Mouse (Mus musculus): ENCODE data around the gene Flrt1. TPM values are rescaled to one million over a fixed set of nuclear protein-coding genes. Genes with fewer than 3 reads are reported as not detected.

Flrt1 gene
- polyA plus RNA-seq, 1 experiment from 2014 or later: 1.4 TPM

DNA sequence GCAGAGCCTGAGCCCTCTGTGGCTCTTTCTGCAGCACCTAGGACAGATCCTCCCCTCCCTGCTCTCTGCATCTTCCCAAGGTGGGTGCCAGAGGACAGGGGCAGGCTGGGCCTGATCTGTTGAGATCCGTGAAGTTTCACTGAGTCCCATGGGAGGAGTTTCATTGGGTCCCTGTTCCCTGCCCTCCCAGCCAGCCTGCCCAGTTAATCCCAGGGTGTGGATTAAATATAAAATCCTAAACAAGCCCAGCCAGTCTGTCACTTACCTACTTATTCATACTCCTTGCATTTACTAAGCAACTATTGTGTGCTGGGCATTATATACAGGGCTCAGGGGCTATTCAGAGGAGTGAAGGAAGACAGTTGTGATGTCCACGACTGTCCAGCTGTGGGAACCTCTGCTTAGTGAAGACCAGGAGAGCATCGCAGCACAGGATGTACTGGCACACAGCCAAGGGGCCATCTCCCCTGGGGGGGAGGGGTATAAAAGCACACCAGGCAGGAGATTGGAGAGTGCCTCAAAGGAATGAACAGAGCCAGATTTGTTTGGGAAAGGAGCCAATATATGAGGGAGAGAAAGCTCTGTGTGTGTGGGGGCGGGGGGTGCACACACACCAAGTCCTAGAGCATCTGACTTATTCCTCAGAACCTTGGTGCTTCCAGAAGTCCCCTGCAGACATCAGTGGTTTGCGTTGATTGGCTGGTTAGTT lies 36.8 kb upstream of the Flrt1 start:
- no peak for ATAC-seq (ENCODE audit: extremely low read depth, insufficient number of reproducible peaks, low FRiP score, low TSS enrichment)
- Histone ChIP-seq H3K9ac (no peak overlapping the region), H3K4me1 (peaks cover 63% of the 10 kb centered on the region), H3K27me3 (replicated peaks) (peaks cover 53% of the 10 kb centered on the region), H3K27ac (replicated peaks) (peak overlapping the region; percentile 33; the same call in 1 of the 2 replicates), H3K9me3 (no peaks in the 10 kb centered on the region), H3K4me3 (no peak overlapping the region), H3K36me3 (no peaks in the 10 kb centered on the region), H3K4me2 (no peak overlapping the region)
- 36% methylated on average over 5 of the region's 5 CpGs for WGBS

DNA sequence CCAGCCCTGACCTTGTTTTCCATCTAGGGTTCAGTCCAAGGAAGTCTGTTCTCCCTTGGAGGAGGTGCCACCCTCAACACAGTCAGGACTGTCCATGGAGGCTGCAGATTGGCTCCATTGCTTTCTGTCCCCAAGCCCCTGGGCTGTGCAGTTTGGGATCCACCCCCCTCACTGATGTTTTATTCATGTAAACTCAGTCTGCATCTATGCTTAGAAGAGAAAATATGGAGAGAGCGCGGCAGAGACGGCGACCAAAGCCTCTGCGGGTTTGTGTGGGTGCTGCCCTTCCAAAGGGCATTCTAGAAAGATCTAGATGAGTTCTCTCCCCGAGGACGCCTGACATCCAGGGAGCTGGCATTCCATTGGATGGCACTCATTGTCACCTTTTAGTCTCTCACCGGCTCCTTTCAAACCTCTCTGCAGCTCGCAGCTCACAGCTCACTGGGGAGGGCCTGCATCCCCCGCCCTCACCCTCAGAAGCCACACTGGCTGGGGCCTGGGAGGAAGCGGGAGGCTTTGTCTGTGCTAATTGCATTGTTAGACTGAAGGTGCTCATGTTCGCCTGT lies 35.4 kb upstream of the Flrt1 start:
- Histone ChIP-seq H3K9me3 (no peaks in the 10 kb centered on the region), H3K9ac (peak overlapping the region; percentile 21; the same call in 1 of the 2 replicates), H3K27ac (replicated peaks) (peak overlapping the region; percentile 33; the same call in 1 of the 2 replicates), H3K4me1 (peaks cover 77% of the 10 kb centered on the region), H3K36me3 (no peaks in the 10 kb centered on the region), H3K27me3 (replicated peaks) (peaks cover 53% of the 10 kb centered on the region), H3K4me3 (no peak overlapping the region), H3K4me2 (no peak overlapping the region)
- ATAC-seq (ENCODE audit: extremely low read depth, insufficient number of reproducible peaks, low FRiP score, low TSS enrichment): no peak
- WGBS: 55% methylated on average over 12 of the region's 12 CpGs

DNA sequence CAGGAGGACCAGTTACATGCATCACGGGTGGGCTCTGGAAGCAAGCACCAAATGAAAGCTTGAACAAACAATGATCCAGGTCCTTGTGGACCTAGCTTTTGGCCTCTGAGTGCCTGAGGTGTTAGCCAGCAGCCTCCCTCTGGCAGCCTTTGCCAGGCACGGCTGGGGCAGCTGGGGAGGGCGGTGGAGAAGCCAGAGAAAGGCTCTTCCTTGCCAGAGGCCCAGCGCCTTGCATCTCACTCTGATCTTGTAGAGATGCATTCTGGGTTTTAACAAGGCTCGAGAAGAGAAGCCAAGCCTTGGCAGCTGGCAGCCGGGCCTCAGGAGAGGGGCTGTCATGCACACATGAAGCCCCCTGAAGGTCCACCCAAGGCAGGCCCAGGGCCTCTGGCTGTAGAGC lies 34.8 kb upstream of the Flrt1 start:
- H3K27ac ChIP-seq (replicated peaks): no peak overlapping the region
- no peaks in the 10 kb centered on the region for H3K36me3 ChIP-seq
- no peak overlapping the region for H3K9ac ChIP-seq
- H3K4me3 ChIP-seq: no peak overlapping the region
- peaks cover 83% of the 10 kb centered on the region for H3K4me1 ChIP-seq
- WGBS: 64% methylated on average over 6 of the region's 6 CpGs
- ATAC-seq (ENCODE audit: extremely low read depth, insufficient number of reproducible peaks, low FRiP score, low TSS enrichment): no peak
- no peaks in the 10 kb centered on the region for H3K9me3 ChIP-seq
- no peak overlapping the region for H3K4me2 ChIP-seq
- peaks cover 48% of the 10 kb centered on the region for H3K27me3 ChIP-seq (replicated peaks)

DNA sequence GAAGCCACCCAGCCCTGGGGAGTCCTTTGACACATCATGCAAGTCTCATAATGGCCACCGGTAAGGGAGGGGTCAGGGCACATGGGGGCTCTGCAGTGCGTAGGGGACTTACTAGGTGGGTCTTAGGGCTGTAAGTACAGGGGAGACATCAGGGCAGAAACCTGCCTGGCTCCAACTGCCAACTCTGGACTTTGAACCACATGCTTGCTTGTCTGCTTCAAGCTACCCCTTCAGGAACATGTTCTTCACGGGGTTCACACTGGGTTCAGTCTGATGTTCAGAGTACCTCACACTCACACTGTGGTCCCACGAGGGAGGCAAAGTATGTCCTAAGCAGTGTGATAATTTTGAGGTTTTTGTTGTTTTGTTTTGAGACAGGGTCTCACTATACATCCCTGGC lies 33.8 kb upstream of the Flrt1 start:
- WGBS: 57% methylated on average over 4 of the region's 4 CpGs

DNA sequence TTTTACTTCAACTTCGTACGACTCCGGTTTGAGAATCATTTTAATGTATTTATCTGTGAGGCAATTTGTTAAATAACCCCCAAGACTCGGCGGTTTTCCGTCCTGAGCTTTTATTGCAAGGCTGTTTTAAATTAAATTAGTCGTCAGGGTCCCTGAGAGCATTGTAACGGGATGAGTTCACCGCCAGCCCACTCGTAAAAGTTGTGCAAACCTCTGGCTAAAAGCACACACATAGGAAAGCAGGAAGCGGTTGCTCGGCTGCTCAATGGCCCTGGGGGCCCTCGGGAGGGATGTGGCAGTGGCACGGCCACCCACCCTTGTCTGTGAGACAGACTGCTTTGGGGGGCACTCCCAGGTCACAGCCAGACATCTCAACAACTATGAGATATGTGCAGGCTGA lies 32.8 kb upstream of the Flrt1 start:
- peaks cover 42% of the 10 kb centered on the region for H3K27me3 ChIP-seq (replicated peaks)

More for the DNA sequence above, 33.8 kb upstream of the Flrt1 start:
- no peak overlapping the region for H3K4me3 ChIP-seq
- peak overlapping the region; percentile 38; the same call in 1 of the 2 replicates for H3K9ac ChIP-seq
- H3K27ac ChIP-seq (replicated peaks): no peak overlapping the region
- H3K27me3 ChIP-seq (replicated peaks): peaks cover 45% of the 10 kb centered on the region
- no peak for ATAC-seq (ENCODE audit: extremely low read depth, insufficient number of reproducible peaks, low FRiP score, low TSS enrichment)
- H3K4me1 ChIP-seq: peaks cover 90% of the 10 kb centered on the region
- H3K4me2 ChIP-seq: no peak overlapping the region
- no peaks in the 10 kb centered on the region for H3K36me3 ChIP-seq
- H3K9me3 ChIP-seq: no peaks in the 10 kb centered on the region

DNA sequence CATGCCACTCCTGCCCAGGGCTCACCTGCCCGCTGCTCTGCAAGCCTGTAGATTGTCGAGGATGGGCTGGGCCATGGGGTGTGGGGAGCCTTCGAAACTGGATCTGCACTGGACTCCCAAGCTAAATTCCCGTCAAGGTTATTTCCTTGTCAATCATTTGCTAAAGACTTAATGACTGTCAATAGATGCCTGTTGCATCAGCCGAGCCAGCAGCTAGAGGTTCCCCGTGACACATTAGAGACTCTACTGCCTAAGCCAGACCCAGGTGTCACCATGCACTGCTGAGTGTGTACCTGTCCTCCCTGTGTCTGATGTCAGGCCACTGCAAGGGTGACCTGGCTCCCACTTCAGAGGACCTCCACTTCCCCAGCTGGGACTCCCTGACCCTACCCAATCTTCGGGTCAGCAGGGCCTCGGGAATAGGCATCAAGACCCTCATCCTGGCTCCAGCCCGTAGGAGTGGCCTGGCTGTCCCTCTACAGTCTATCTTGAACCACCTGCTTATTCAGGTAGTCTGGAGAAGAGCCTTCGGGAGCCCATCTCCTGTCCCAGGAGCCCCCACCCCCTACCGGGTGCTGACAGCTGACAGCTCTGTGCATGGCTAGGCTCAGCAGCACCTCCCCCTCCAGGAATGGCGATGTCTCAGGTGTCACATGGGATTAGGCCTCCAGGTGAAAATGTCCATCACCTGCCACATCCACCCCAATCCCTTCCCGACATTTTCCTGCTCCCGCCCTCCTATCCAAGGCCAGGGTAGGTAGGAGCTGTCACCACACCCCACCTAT lies 31.4 kb upstream of the Flrt1 start:
- H3K9ac ChIP-seq: peak overlapping the region; percentile 42; the same call in 1 of the 2 replicates
- H3K36me3 ChIP-seq: no peaks in the 10 kb centered on the region
- no peak overlapping the region for H3K4me3 ChIP-seq
- peak overlapping the region; percentile 79 for H3K27ac ChIP-seq (replicated peaks)
- 32% methylated on average over 14 of the region's 14 CpGs for WGBS
- peaks cover 45% of the 10 kb centered on the region for H3K27me3 ChIP-seq (replicated peaks)
- no peaks in the 10 kb centered on the region for H3K9me3 ChIP-seq
- peaks cover 81% of the 10 kb centered on the region for H3K4me1 ChIP-seq
- no peak for ATAC-seq (ENCODE audit: extremely low read depth, insufficient number of reproducible peaks, low FRiP score, low TSS enrichment)
- H3K4me2 ChIP-seq: no peak overlapping the region

More for the DNA sequence above, 32.8 kb upstream of the Flrt1 start:
- ATAC-seq (ENCODE audit: extremely low read depth, insufficient number of reproducible peaks, low FRiP score, low TSS enrichment): no peak
- whole genome bisulfite sequencing: 67% methylated on average over 14 of the region's 14 CpGs
- Histone ChIP-seq H3K4me1 (peaks cover 90% of the 10 kb centered on the region), H3K9me3 (no peaks in the 10 kb centered on the region), H3K36me3 (no peaks in the 10 kb centered on the region), H3K4me2 (no peak overlapping the region), H3K27ac (replicated peaks) (no peak overlapping the region), H3K4me3 (no peak overlapping the region), H3K9ac (peak overlapping the region; percentile 38; the same call in 1 of the 2 replicates)

DNA sequence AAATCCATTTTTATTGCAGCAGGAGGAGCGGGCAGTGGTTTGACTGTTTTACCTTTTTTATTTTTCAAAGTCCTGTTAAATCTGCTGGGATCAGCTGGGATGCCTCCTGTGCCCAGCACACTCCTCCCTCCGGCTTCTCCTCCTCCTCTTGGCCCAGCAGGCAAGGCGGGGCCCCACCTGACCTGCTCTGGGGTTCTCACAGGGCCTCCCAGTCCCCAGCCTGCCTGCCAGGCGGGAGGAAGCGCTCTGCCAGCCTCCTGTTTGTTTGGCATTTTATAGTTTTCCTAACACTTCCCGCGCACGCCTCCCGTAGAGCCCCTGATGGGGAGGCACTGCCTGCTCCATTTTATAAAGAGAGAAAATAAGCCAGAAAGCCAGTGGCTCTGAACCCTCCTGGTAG lies 30.5 kb upstream of the Flrt1 start:
- no peaks in the 10 kb centered on the region for H3K36me3 ChIP-seq
- H3K9me3 ChIP-seq: no peaks in the 10 kb centered on the region
- peak overlapping the region; percentile 12; the same call in 1 of the 2 replicates for H3K4me2 ChIP-seq
- WGBS: 15% methylated on average over 9 of the region's 9 CpGs
- H3K9ac ChIP-seq: peak overlapping the region; percentile 37; the same call in 1 of the 2 replicates
- H3K27me3 ChIP-seq (replicated peaks): peaks cover 52% of the 10 kb centered on the region
- ATAC-seq (ENCODE audit: extremely low read depth, insufficient number of reproducible peaks, low FRiP score, low TSS enrichment): no peak
- peaks cover 80% of the 10 kb centered on the region for H3K4me1 ChIP-seq
- no peak overlapping the region for H3K4me3 ChIP-seq
- peak overlapping the region; percentile 79 for H3K27ac ChIP-seq (replicated peaks)

DNA sequence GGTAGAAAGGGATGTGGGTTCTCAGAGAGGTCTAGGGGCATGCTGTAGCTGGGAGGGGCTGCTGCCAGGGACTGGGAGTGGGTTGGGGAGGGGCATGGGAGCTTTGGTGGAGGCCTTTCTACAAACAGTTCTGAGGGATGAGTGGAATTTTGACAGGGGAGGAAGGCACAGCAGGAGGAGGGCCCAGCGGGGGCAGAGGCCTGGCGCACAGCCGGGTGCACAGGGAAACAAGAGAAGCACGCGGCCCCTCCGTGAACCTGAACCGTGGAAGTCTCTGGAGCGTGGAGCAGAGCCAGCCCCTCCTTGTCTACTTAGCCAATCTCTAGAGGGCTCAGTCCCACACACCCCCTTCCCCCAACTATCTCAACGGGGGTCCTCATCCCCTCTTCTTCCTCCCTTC lies 30.0 kb upstream of the Flrt1 start:
- peaks cover 81% of the 10 kb centered on the region for H3K4me1 ChIP-seq
- peaks cover 52% of the 10 kb centered on the region for H3K27me3 ChIP-seq (replicated peaks)
- no peak overlapping the region for H3K4me3 ChIP-seq
- ATAC-seq (ENCODE audit: extremely low read depth, insufficient number of reproducible peaks, low FRiP score, low TSS enrichment): peak; percentile 42
- H3K36me3 ChIP-seq: no peaks in the 10 kb centered on the region
- peak overlapping the region; percentile 45 for H3K9ac ChIP-seq
- 14% methylated on average over 9 of the region's 9 CpGs for WGBS
- peak overlapping the region; percentile 47; the same call in 1 of the 2 replicates for H3K4me2 ChIP-seq
- peak overlapping the region; percentile 79 for H3K27ac ChIP-seq (replicated peaks)
- H3K9me3 ChIP-seq: no peaks in the 10 kb centered on the region

DNA sequence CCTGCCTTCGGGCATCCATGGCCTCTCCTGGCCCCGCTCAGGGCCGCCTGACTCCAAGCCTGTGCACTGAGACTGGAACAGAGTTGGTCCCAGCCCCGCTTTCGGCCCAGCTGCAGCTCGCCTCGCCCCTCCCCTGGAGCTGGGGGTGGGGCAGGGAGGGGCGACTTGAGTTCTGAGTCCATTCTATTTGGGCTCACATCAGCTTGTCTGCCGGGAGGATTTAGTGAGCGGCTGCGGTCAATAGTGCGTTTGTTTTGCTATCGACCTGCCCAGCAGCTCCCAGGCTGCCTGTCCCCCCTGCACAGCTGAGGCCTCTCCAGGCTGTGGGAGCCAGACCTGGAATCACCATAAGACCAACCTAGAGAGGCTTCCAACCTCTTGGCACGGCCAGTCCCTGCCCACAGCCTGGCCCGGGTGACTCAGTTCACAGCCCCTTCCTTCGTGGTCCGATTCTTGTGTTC lies 29.1 kb upstream of the Flrt1 start:
- no peak for ATAC-seq (ENCODE audit: extremely low read depth, insufficient number of reproducible peaks, low FRiP score, low TSS enrichment)
- H3K27me3 ChIP-seq (replicated peaks): peaks cover 52% of the 10 kb centered on the region
- 0 out of 2 replicates have a peak overlapping the region, but pooled peaks have one; percentile 52 for H3K9ac ChIP-seq
- H3K4me3 ChIP-seq: no peak overlapping the region
- no peaks in the 10 kb centered on the region for H3K9me3 ChIP-seq
- 20% methylated on average over 17 of the region's 17 CpGs for WGBS
- peaks cover 85% of the 10 kb centered on the region for H3K4me1 ChIP-seq
- peak overlapping the region; percentile 79 for H3K27ac ChIP-seq (replicated peaks)
- H3K4me2 ChIP-seq: peak overlapping the region; percentile 47
- no peaks in the 10 kb centered on the region for H3K36me3 ChIP-seq

DNA sequence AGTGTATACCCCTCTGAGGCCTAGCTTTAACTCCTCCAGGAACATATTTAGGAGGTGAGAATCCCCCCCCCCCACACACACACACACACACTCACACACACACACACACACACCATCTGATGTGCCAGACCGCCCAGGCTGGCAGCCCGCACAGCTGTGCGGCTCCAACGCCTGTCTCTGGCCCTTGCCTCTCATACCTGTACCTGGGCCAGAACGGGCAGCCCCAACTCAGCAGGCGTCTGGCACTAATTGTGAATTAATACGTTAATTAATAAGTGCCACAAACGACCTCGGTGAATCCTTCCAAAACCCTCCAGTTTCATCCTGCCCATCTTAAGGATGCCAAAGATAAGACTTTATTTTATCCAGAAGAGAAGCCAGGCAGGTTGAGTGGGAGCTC lies 27.9 kb upstream of the Flrt1 start:
- no peak for ATAC-seq (ENCODE audit: extremely low read depth, insufficient number of reproducible peaks, low FRiP score, low TSS enrichment)
- Histone ChIP-seq H3K9ac (no peak overlapping the region), H3K27ac (replicated peaks) (no peak overlapping the region), H3K9me3 (no peaks in the 10 kb centered on the region), H3K36me3 (no peaks in the 10 kb centered on the region), H3K4me3 (no peak overlapping the region), H3K4me2 (no peak overlapping the region), H3K27me3 (replicated peaks) (peaks cover 45% of the 10 kb centered on the region), H3K4me1 (peaks cover 89% of the 10 kb centered on the region)
- 79% methylated on average over 9 of the region's 9 CpGs for WGBS

DNA sequence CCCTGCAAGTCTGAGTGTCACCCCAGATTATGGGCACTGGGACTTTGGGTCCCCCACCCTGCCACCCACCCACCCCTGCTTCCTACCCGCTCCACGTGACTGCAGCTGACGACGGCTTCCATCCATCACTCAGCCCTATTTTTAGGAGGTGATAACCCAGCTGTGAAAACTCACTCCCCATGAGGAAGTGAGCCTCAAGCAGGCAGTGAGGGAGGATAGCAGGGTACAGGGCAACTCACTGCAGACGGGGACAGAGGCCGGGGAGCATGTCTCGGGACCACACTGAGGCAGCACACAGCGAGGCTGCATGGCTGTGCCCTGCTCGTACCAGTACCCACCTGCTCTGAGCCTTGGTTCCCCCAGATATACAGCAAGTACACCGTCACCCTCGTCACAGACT lies 24.8 kb upstream of the Flrt1 start:
- Histone ChIP-seq H3K4me1 (peaks cover 60% of the 10 kb centered on the region), H3K27me3 (replicated peaks) (peaks cover 33% of the 10 kb centered on the region; the same call in 1 of the 2 replicates), H3K9me3 (no peaks in the 10 kb centered on the region), H3K9ac (no peak overlapping the region; the same call in 1 of the 2 replicates), H3K36me3 (no peaks in the 10 kb centered on the region), H3K4me3 (no peak overlapping the region), H3K27ac (replicated peaks) (peak overlapping the region; percentile 45), H3K4me2 (no peak overlapping the region)
- WGBS: 25% methylated on average over 11 of the region's 11 CpGs
- no peak for ATAC-seq (ENCODE audit: extremely low read depth, insufficient number of reproducible peaks, low FRiP score, low TSS enrichment)
